In the genomic region with DNA sequence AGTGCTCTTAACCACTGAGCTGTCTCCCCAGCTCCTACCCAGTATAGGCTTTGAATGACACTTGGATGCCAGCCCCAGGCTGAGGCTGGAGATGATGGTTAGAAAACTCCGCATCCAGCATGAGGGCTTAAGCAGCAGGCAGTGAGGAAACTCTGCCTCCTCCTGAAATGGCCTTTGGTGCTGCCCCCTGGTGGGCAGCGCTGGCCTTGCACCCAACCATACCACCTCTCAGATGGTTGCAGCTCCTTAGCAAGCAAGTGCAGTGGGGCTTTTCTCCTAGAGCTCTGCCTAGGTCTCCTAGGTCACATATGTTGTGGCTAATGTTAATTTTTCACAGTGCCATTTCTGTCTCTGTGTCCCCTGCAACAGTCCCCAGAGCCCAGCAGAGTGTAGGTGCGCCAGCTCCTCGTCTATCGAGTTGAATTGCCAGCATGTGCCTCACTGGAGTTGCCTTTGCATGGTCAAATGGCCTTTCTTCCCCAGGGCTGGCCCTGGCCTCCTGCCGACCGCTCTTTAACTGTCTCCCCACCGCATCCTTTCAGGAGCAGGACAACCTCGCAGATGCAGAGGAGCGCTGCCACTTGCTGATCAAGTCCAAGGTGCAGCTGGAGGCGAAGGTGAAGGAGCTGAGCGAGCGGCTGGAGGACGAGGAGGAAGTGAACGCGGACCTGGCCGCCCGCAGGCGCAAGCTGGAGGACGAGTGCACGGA, we compare ENCODE assay signal across 8 mouse cellular contexts. TPM values are rescaled to one million over a fixed set of nuclear protein-coding genes. Genes with fewer than 3 reads are reported as not detected.
DNase-seq lines count a peak whose midpoint lies in the region; TF ChIP-seq lines count a peak whose summit lies in the region.

No protein-coding gene starts in this region.

- no peaks in the 10 kb centered on the region for H3K4me1 ChIP-seq in embryonic fibroblast, embryonic 13.5 days (ENCODE audit: control insufficient read depth, insufficient read depth, low read length)

- peak; percentile 91 for TF ChIP-seq CTCF in embryonic fibroblast, embryonic 13.5 days (IDR thresholded peaks at IDR 0.05; ENCODE audit: borderline replicate concordance, insufficient read depth, low read length)

- DNase-seq in urinary bladder, adult 18-20 months (ENCODE audit: low spot score in 2 of 2), result peak; percentile 27 to 51
- no peak for DNase-seq in urinary bladder, postnatal 10 days (ENCODE audit: low spot score)
- peak; percentile 71 to 84 for DNase-seq in adrenal gland, postnatal 36 days
- peak; percentile 72 for DNase-seq in kidney, adult 9 months
- peak; percentile 48 to 64 for DNase-seq in lung, adult 18-20 months
- peak; percentile 63 for DNase-seq in right cerebral cortex, adult 18-20 months
- peak; percentile 52 to 67 for DNase-seq in urinary bladder, postnatal 36 days (ENCODE audit: low spot score in 2 of 2)

- no peak overlapping the region for H3K27ac ChIP-seq in embryonic fibroblast, embryonic 13.5 days (ENCODE audit: insufficient read depth, low read length)

- no peak overlapping the region for H3K4me3 ChIP-seq in embryonic fibroblast, embryonic 13.5 days (ENCODE audit: insufficient read depth, low read length)

- no peak for TF ChIP-seq POLR2A in embryonic fibroblast, embryonic 13.5 days (IDR thresholded peaks at IDR 0.05; ENCODE audit: low read depth, low read length)

RNA-seq across cellular contexts. Expression of a gene that starts 16.2 kb away (rescaled TPM):
- total RNA-seq in adrenal gland, postnatal 36 days (2021), result under 1 TPM; 0.03 to 0.07 TPM
- not detected in 2 replicates for polyA plus RNA-seq in embryonic fibroblast, embryonic 13.5 days (2011; ENCODE audit: insufficient read length, low read depth, missing spikeins)

RNA-seq across cellular contexts. Expression of a gene that starts 34.6 kb away (rescaled TPM):
- total RNA-seq in adrenal gland, postnatal 36 days (2021), result 10 to 100 TPM; 54.2 to 74.3 TPM
- 23.4 and 37.7 TPM in 2 replicates for polyA plus RNA-seq in embryonic fibroblast, embryonic 13.5 days (2011; ENCODE audit: insufficient read length, low read depth, missing spikeins)
